Mouse (Mus musculus): Measurements from ENCODE around the gene Krt75. TPM values are rescaled to one million over a fixed set of nuclear protein-coding genes. Genes with fewer than 3 reads are reported as not detected.

Krt75 gene
- total RNA-seq, 2 experiments from 2014 or later, result not detected

Small RNAs within 50 kb of the gene (microRNA-seq; reads per million reads assigned to microRNA genes)
- gene Gm44393 (0 reads per million in 2 experiments), gene Gm44460 (0 reads per million in 2 experiments)

Other genes starting within 250 kb of the Krt75 start
- gene Krt80, start 203.7 kb downstream of the Krt75 start, total RNA-seq (2021), result under 1 TPM in 1 of 2 experiments, not detected in 1; 0.46 TPM
- gene Krt7, start 162.9 kb downstream of the Krt75 start, total RNA-seq (2021), result not detected
- gene Krt87, start 135.1 kb downstream of the Krt75 start, total RNA-seq (2021), result under 1 TPM; 0.48 to 0.77 TPM
- gene Krt88, start 126.2 kb downstream of the Krt75 start, total RNA-seq (2021), result not detected
- not detected for gene Krt81, start 110.2 kb downstream of the Krt75 start, total RNA-seq (2021)
- gene Krt86, start 100.4 kb downstream of the Krt75 start, total RNA-seq (2021), result not detected
- not detected for gene Krt83, start 82.4 kb downstream of the Krt75 start, total RNA-seq (2021)
- gene Gm49425, start 56.6 kb downstream of the Krt75 start, total RNA-seq (2021), result not detected
- gene Krt84, start 41.1 kb downstream of the Krt75 start, total RNA-seq (2021), result not detected
- gene Krt82, start 23.2 kb downstream of the Krt75 start, total RNA-seq (2021), result not detected
- not detected for gene Krt90, start 11.0 kb downstream of the Krt75 start, total RNA-seq (2021)
- gene Gm5414, start 54.3 kb upstream of the Krt75 start, total RNA-seq (2021), result not detected
- not detected for gene Gm5478, start 73.5 kb upstream of the Krt75 start, total RNA-seq (2021)
- not detected for gene Krt6b, start 106.4 kb upstream of the Krt75 start, total RNA-seq (2021)
- not detected for gene Krt6a, start 120.4 kb upstream of the Krt75 start, total RNA-seq (2021)
- gene Krt5, start 139.0 kb upstream of the Krt75 start, total RNA-seq (2021), result under 1 TPM; 0.56 to 0.85 TPM
- not detected for gene Krt71, start 169.2 kb upstream of the Krt75 start, total RNA-seq (2021)
- not detected for gene Krt72, start 212.6 kb upstream of the Krt75 start, total RNA-seq (2021)
- 1 to 10 TPM; 5.8 to 8.1 TPM for gene Krt73, start 228.4 kb upstream of the Krt75 start, total RNA-seq (2021)
- gene Krt2, start 244.3 kb upstream of the Krt75 start, total RNA-seq (2021), result 1 to 10 TPM; 4.6 to 6.4 TPM